Mouse (Mus musculus): ENCODE measurements around the gene D17H6S53E.

The D17H6S53E gene

GRCm38 (mm10) chr17:35126206-35126611 is at the start of gene D17H6S53E:
D17H6S53E (plus strand) TSS chr17:35126373.
- DNase-seq (ENCODE audit: low spot score) = peak; percentile 81

GRCm38 (mm10) chr17:35076507-35077176 is 49.5 kb upstream of the D17H6S53E start, which contains the start of gene Ly6g6e:
Ly6g6e (plus strand) TSS chr17:35076902.
- DNase-seq (ENCODE audit: low spot score) = no peak

DNA sequence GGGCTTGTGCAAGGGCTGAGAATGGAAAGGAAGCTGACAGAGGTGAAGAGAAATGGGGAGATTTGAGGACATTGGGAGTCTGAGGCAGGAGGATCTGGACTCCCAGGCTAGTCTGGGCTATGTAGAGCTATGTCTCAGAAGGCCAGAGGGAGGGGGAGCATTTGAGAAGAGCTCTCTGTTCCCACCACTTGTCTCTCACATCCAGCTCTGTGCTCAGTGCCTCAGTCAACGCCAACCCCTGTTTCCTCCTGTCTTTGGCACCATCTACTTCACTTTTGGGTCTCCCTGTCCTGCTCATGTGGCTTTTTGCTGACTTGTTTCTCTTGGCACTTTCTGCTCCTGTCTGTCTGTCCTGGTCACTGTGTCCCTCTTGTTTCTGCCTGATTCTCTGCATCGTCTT is 48.9 kb upstream of the D17H6S53E start:
- DNase-seq (ENCODE audit: low spot score) = no peak

DNA sequence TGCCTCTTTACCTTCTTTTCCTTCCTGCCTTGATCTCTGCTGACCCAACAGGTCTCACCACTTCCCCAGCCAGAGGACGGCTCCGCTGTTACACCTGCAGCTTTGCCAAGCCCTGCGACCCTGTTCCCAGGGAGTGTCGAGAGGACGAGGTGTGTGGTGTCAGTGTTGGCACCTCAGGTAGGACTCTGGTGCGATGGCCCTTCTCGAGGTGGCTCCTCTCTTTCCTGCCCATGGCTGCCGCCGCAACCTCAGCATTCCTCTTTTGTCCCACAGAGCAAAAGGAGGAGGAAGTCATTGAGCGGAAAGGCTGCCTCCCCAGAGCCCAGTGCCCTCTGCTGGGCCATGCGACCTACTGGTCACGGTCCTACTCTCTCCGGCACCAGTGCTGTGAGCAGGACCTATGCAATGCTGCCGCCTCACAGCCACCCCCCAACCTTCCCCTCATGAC is 48.4 kb upstream of the D17H6S53E start, which contains the start of gene Ly6g6d:
Gene Ly6g6d (minus strand): TSS at position 280 of the 448 bp plus-strand sequence.
- no peak for DNase-seq (ENCODE audit: low spot score)

GRCm38 (mm10) chr17:35079778-35080177 is 46.4 kb upstream of the D17H6S53E start:
- DNase-seq (ENCODE audit: low spot score) = no peak

DNA sequence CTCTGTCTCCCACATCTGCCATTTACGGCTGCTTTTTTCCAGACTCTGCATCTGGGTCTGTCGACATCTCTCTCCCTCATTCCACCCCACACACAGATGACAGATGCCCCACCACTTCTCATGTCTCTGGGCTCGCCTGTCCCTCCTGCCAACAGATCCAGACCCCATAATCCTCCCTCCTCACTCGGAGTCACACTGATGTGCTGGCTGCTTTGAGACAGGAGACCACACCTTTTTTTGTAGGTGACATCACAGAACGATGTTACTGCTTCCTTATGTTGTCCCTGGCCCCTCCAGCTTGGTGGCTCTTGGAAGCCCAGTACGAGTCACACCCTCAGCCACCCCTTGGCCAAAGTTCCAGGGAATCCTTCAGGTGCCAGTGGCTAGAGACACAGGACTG is 45.9 kb upstream of the D17H6S53E start:
- no peak for DNase-seq (ENCODE audit: low spot score)

GRCm38 (mm10) chr17:35080710-35081109 is 45.5 kb upstream of the D17H6S53E start:
- DNase-seq (ENCODE audit: low spot score) = no peak

DNA sequence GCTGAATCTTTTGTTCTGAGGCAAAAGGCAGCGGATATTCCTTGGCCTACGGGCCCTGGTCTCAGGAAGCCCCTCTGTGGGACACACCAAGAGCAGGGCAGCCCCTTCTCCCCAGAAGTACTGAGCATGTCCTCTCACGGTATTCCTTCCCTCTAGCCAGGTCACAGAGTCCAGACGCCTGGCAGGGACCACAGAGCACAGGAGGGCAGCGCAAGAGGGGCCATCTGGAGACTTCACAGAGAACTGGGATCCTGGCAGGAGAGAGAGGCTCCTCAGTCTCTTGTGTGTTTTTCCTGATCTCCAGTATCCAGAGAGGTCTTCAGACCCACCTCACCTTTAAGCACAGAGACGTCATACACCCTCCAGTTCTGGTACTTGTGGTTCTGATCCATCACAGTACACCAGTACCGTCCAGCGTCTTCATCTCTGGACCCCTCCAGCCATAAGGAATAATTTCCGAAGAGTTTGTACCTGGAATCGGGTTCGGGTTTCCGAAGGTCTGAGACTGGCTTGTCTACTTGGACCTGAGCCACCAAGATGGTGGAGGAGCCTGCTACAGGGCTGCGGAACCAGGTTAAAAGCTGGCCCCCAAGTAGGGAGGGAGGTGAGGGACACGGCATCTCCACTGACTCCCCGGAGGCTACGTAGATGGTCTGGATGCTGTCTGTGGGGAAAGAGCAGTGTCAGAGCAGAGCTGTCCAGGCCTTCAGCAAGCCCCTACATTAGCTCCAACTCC is 43.2 kb upstream of the D17H6S53E start:
- DNase-seq (ENCODE audit: low spot score) = no peak

DNA sequence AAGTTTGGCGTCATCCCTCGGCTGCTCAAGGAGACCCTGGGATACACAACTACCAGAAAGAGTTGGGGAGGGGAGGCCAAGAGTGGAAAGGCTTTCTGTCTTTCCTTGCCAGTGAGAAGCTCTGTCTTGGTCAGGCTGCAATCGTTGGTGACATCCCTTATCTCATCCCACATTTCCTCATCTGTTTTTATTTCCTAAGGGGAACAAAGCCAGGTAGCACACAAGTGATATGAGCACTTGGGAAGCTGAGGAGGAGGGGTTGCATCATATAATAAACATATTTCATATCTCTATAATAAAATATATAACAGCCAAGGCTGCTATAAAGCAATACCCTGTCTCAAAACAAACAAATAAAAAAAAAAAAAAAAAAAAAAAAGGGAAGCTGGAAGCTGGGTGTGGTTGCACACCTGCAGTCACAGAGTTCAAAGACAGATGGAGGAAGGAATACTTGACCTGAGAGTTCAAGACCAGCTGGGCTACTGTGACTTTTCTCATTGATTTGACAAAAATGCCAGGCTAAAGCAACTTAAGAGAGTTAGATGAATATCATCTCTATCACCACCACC is 42.2 kb upstream of the D17H6S53E start:
- DNase-seq (ENCODE audit: low spot score) = no peak

- no peak for DNase-seq (ENCODE audit: low spot score)
Measured at GRCm38 (mm10) chr17:35085208-35085865, 40.8 kb upstream of the D17H6S53E start, which contains the start of gene Ly6g6f. Ly6g6f (minus strand) TSS chr17:35085610.

DNA sequence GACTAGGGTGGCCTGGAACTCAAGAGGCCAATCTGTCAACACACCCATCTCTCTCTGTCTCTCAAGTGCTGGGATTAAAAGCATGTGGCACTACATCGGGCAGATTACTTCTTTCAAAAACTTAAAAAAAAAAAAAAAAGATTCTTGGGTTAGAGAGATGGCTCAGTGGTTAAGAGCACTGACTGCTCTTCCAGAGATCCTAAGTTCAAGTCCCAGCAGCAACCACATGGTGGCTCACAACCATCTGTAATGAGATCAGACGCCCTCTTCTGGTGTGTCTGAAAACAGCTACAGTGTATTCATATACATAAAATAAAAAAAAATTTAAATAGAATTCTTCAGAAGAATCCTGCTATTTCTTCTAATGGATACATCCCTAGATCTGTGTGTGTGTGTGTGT is 38.0 kb upstream of the D17H6S53E start:
- DNase-seq (ENCODE audit: low spot score) = no peak

GRCm38 (mm10) chr17:35088825-35089644 is 37.1 kb upstream of the D17H6S53E start, which contains the start of gene Abhd16a:
Abhd16a (plus strand) TSS chr17:35089263.
- DNase-seq (ENCODE audit: low spot score) = peak; percentile 93

DNA sequence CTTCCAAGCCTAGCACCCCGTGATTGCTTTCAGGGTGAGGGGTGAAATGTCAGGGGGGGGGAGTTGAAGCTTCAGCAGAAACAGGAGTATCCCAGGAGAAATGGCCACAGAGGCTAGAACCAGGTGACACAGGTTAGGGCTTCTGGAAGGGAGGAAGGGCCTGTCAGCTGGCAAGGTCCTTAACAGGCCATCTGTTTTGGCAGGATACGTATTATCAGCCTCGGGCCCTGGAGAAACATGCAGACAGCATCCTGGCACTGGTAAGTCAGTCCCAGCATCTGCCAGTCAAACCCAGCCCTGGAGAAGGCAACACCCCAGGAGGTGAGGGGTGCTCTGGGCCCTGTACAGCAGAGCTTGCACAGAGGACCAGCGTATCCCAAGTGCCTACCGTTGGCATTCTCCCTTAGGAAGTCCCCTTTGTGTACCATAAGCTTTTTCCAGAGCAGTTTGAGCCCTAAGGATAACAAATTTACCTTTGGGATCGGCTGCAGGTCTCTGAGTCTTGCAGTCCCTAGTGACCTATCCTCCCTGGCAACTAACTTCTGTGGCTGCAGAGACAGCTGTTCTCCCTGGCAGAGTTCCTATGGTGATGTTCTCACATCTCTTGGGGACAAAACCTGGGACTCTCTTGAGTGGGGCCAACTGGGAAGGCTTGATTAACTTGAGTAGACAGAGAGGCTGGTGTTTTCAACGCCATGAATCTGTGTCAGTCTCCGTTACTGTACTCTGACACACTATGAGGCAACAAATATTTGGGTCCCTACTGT is 35.8 kb upstream of the D17H6S53E start:
- no peak for DNase-seq (ENCODE audit: low spot score)

DNA sequence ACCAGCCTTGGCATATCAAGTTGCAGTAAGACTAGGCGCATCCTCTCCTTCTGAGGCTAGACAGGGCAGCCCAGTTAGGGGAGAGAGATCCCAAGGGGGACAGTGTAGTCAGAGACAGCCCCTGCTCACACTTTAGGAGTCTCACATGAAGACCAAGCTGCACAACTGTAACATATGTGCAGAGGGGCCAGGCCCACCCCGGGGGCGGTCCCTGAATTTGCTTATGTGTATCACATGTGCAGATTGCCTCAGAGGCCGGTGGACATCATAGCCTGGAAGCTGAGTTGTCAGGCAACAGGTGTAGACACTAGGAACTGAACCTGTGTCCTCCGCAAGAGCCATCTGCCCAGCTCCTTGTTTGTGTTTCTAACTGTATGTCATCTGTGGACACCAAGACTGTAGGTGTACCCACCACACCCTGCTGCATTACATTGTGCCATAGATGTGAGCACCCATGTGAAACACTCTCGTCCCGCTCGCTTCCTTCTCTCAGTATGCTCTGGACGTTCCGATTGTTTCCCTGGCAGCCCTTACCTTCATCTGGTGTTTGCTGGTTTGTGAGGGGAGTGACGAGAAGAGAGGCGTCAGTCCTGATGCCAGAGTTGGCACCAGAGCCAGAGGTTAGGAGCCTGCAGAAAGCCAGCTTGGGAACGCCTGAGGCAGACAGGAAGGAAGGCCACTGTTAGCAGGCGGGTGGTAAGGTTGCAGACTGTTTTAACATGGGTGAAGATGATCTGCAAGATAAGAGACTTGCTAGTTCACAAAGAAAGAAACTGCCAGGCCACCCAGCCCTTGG is 33.6 kb upstream of the D17H6S53E start:
- DNase-seq (ENCODE audit: low spot score) = no peak

- no peak for DNase-seq (ENCODE audit: low spot score)
Measured at GRCm38 (mm10) chr17:35094475-35095365, 31.5 kb upstream of the D17H6S53E start.

GRCm38 (mm10) chr17:35096597-35096996 is 29.6 kb upstream of the D17H6S53E start:
- no peak for DNase-seq (ENCODE audit: low spot score)

- no peak for DNase-seq (ENCODE audit: low spot score)
Measured at GRCm38 (mm10) chr17:35097164-35097655, 29.0 kb upstream of the D17H6S53E start.

GRCm38 (mm10) chr17:35100196-35100765 is 25.9 kb upstream of the D17H6S53E start:
- DNase-seq (ENCODE audit: low spot score) = no peak

All from testis, postnatal 10 days (tissue).